Mouse (Mus musculus) liver, embryonic 13.5 days (tissue): ENCODE data around the gene Wdr45b. TPM values are rescaled to one million over a fixed set of nuclear protein-coding genes. Genes with fewer than 3 reads are reported as not detected.
"Not testable (repeated sequence)": the region's sequence is repeated elsewhere in the genome, so short reads cannot be mapped to it uniquely, and the experiment has no call there.

Source experiments
- ATAC-seq: fragments of 200-750 bp; cut with Nextera tagmentation; 2 replicates; pipeline ENCODE4 v1.8.0; 2017; ENCODE audit warnings: low read depth, mild to moderate bottlenecking, moderate number of reproducible peaks, moderate library complexity
- DNase-seq: peaks from one replicate; pipeline ENCODE4 v3.0.0; 2022
- H3K27ac ChIP-seq: fragments of 300-500 bp; sonication (generic); 2 replicates; pipeline ENCODE4 v1.5.1; 2015; ENCODE audit warnings: moderate library complexity, mild to moderate bottlenecking, inconsistent platforms
- H3K27me3 ChIP-seq: fragments of 300-500 bp; sonication (generic); 2 replicates; pipeline ENCODE4 v1.6.1; 2015; ENCODE audit warnings: mild to moderate bottlenecking, inconsistent platforms
- H3K36me3 ChIP-seq: fragments of 300-500 bp; sonication (generic); 2 replicates; pipeline ENCODE4 v1.6.1; 2015; ENCODE audit warnings: mild to moderate bottlenecking, inconsistent platforms
- H3K4me1 ChIP-seq: fragments of 300-500 bp; sonication (generic); replicated peaks from 2 replicates; pipeline ENCODE4 v1.6.1; 2015; ENCODE audit warnings: inconsistent platforms
- H3K4me2 ChIP-seq: fragments of 300-500 bp; sonication (generic); 2 replicates; pipeline ENCODE4 v1.6.1; 2015; ENCODE audit warnings: inconsistent platforms, mild to moderate bottlenecking, moderate library complexity
- H3K4me3 ChIP-seq: fragments of 300-500 bp; sonication (generic); replicated peaks from 2 replicates; pipeline ENCODE4 v1.5.1; 2015; ENCODE audit warnings: mild to moderate bottlenecking, inconsistent platforms
- H3K9ac ChIP-seq: fragments of 300-500 bp; sonication (generic); 2 replicates; pipeline ENCODE4 v1.6.1; 2015; ENCODE audit warnings: mild to moderate bottlenecking, inconsistent platforms
- H3K9me3 ChIP-seq: fragments of 300-500 bp; sonication (generic); replicated peaks from 2 replicates; pipeline ENCODE4 v1.6.1; 2016; ENCODE audit warnings: inconsistent platforms
- WGBS: fragments of 180-500 bp; shearing (Covaris S2); methylation state at CpG from one replicate; pipeline ENCODE4 v1.1.7; 2015; ENCODE audit not compliant: insufficient replicate concordance; 5-methylcytosine and 5-hydroxymethylcytosine counted together
- polyA plus RNA-seq: library from polyadenylated mRNA; unstranded; fragments of >200 nt; fragmentation: Nextera tagmentation; extraction: Ambion mirVana; gene quantifications from 2 replicates; pipeline ENCODE4 v1.2.1, GENCODE M21; 2015

The Wdr45b gene
- polyA plus RNA-seq, 1 experiment from 2014 or later, result 21.8 TPM

DNA sequence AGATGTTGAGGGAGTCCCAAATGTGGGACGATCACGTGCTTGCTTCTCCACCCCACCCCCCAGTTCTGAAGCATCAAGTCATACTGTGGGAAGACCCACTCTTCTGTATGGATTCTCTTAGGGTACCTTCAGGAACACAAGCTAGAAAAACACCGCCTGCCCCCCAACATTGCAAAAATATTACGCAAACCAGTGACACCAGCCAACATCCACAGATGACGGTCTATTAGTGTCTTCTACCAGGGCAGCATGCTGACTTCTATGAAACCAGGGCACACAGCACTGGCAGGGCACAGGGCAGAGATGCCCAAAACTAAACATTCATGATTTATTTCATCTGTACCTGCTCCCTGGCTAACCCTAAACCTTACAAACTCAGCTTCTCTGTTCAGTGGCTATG, 27.6 kb downstream of the Wdr45b start:
- peaks cover 8% of the 10 kb centered on the region for H3K4me1 ChIP-seq
- H3K4me3 ChIP-seq, result no peak overlapping the region
- no peaks in the 10 kb centered on the region for H3K27me3 ChIP-seq
- H3K4me2 ChIP-seq, result no peak overlapping the region
- no peak overlapping the region for H3K9ac ChIP-seq
- peaks cover 54% of the 10 kb centered on the region for H3K36me3 ChIP-seq
- 88% methylated on average over 5 of the region's 5 CpGs for WGBS
- DNase-seq (no peak), ATAC-seq (no peak)
- H3K9me3 ChIP-seq, result no peaks in the 10 kb centered on the region
- H3K27ac ChIP-seq, result no peak overlapping the region

DNA sequence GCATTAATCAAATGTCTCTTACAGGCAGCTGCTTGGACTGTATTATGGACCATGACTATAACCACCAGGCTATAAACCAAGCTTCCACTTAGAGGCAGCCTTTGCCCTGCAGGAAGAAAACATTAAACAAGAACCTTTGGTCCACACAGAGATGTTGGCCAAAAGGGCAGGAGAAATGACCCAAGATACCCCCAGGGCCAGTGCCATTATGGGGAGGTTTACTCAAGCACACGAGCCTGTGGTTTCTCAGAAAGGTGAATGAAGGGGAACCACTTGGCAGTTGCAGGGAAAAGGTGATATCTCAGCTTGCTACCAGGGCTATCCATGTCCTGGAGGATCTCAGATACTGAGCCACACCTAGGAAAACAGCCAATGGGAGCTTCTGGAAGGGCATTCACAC, 28.2 kb downstream of the Wdr45b start:
- Histone ChIP-seq H3K36me3 (peaks cover 49% of the 10 kb centered on the region), H3K27ac (no peak overlapping the region), H3K4me1 (peaks cover 8% of the 10 kb centered on the region), H3K4me3 (no peak overlapping the region), H3K9ac (no peak overlapping the region), H3K4me2 (no peak overlapping the region), H3K9me3 (no peaks in the 10 kb centered on the region), H3K27me3 (no peaks in the 10 kb centered on the region)
- DNase-seq (no peak), ATAC-seq (no peak)
- 54% methylated on average over 1 of the region's 1 CpGs for WGBS

DNA sequence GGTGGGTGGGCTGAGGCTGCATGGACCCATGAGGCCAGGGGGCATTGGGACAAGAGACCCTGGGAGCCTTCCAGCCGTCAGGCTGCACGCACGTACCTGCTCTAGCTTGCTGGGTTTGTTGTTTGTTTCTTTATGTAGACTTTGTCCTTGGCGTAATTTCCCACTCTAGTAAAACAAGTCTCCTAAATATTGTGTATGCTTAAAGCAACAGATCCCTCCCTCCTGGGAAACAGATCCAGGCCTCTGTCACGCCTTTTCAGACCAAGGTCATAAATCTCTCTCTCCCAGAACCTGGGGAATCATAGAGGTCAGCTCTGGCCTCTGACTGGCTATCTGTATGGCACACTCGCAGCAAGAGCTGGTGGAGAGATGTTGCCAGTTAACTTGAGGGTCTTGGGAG, 46.5 kb downstream of the Wdr45b start:
- not testable (repeated sequence) for ATAC-seq, DNase-seq
- peaks cover 74% of the 10 kb centered on the region for H3K36me3 ChIP-seq

DNA sequence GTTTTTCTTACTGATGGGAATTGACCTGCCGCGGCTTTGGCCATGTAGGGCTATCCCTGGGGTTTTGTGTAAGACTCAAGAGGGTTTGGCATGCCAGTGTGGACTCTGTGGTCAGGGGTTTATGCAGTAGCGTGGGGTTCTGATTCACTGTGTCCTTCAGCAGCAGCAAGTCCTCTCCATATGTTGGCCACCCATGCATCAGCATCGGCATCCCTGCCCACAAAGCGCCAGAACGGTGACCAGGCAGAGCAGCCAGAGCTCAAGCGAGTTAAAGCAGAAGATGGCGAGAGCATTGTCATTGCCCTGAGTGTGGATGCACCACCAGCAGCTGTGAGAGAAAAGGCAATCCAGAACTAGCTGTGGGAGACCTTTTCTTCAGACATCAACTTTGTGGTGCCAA, 47.6 kb downstream of the Wdr45b start:
- ATAC-seq (no peak), DNase-seq (no peak)
- Histone ChIP-seq H3K4me3 (no peak overlapping the region), H3K4me2 (no peak overlapping the region), H3K9ac (no peak overlapping the region), H3K36me3 (peaks cover 85% of the 10 kb centered on the region), H3K27me3 (no peaks in the 10 kb centered on the region), H3K27ac (no peak overlapping the region), H3K9me3 (0 out of 2 replicates have a peak, but pooled peaks cover 10% of the 10 kb centered on the region), H3K4me1 (no peaks in the 10 kb centered on the region)
- 90% methylated on average over 8 of the region's 8 CpGs for WGBS

More for the DNA sequence above, 46.5 kb downstream of the Wdr45b start:
- H3K4me2 ChIP-seq, H3K9me3 ChIP-seq, H3K27me3 ChIP-seq, H3K9ac ChIP-seq, H3K4me3 ChIP-seq, H3K4me1 ChIP-seq, H3K27ac ChIP-seq: not testable (repeated sequence)
- 91% methylated on average over 6 of the region's 6 CpGs for WGBS

DNA sequence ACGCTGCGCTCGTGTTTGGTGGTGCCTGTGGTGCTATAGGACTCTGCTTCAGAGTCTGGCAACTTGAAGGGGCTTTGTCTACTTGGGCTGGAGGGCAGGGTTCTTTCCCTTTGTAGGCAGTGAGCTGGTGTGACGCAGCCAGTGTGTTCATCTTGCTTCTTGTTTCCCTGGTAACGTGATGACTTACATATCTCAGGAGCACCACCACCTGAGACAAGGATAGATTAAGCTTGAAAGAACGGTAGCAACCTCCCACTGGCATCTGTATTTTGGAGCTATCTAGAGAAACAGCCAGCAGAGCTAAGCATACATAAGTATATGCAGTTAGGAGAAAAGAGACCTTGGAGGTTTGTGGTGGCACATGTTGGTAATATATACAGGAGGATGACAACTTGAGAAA, 48.9 kb downstream of the Wdr45b start:
- H3K27ac ChIP-seq, result no peak overlapping the region
- H3K27me3 ChIP-seq, result no peaks in the 10 kb centered on the region
- H3K4me2 ChIP-seq, result no peak overlapping the region
- 0 out of 2 replicates have a peak, but pooled peaks cover 6% of the 10 kb centered on the region for H3K9me3 ChIP-seq
- DNase-seq, result no peak
- WGBS, result 79% methylated on average over 6 of the region's 6 CpGs
- no peaks in the 10 kb centered on the region for H3K4me1 ChIP-seq
- H3K36me3 ChIP-seq, result peaks cover 91% of the 10 kb centered on the region
- H3K9ac ChIP-seq, result no peak overlapping the region
- H3K4me3 ChIP-seq, result no peak overlapping the region
- ATAC-seq, result no peak

DNA sequence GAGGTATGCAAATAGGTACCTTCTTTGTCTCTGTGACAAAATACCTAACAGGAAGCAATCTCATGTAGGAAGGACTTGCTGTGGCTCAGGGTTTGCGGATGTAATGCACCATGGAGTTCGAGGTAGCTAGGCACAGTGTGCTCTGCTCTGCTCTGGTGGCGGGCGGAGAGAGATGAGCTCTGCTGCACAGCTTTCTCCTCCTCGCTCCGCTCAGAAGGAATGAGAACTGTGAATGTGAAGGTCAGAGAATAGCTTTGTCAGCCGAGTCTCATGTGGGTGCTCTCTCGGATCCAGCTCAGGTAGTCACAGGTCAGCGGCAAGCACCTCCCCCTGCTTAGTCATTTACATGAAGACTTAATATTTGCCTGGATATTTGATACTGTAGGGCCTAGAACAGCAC, 54.0 kb downstream of the Wdr45b start:
- Histone ChIP-seq H3K4me2 (no peak overlapping the region), H3K9ac (no peak overlapping the region), H3K27me3 (no peaks in the 10 kb centered on the region), H3K4me3 (no peak overlapping the region), H3K4me1 (no peaks in the 10 kb centered on the region), H3K27ac (no peak overlapping the region), H3K36me3 (peaks cover 91% of the 10 kb centered on the region), H3K9me3 (no peaks in the 10 kb centered on the region)
- ATAC-seq (no peak), DNase-seq (no peak)
- WGBS, result 88% methylated on average over 9 of the region's 9 CpGs

DNA sequence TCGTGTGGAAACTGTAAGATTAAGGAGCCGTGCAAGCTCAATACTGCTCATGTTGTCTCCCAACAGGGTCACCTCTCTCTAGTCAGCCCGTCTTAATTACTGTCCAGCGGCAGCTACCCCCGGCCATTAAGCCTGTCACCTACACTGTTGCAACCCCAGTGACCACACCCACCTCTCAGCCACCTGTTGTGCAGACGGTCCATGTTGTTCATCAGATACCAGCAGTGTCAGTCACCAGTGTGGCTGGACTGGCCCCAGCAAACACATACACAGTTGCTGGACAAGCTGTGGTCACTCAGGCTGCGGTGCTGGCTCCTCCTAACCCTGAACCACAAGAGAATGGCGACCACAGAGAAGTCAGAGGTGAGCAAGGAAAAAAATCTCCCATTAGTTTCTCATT, 55.8 kb downstream of the Wdr45b start:
- Histone ChIP-seq H3K4me3 (no peak overlapping the region), H3K27ac (no peak overlapping the region), H3K36me3 (peaks cover 90% of the 10 kb centered on the region), H3K9ac (no peak overlapping the region), H3K4me1 (no peaks in the 10 kb centered on the region), H3K27me3 (no peaks in the 10 kb centered on the region), H3K9me3 (no peaks in the 10 kb centered on the region), H3K4me2 (no peak overlapping the region)
- WGBS, result 80% methylated on average over 8 of the region's 8 CpGs
- no peak for ATAC-seq
- no peak for DNase-seq

DNA sequence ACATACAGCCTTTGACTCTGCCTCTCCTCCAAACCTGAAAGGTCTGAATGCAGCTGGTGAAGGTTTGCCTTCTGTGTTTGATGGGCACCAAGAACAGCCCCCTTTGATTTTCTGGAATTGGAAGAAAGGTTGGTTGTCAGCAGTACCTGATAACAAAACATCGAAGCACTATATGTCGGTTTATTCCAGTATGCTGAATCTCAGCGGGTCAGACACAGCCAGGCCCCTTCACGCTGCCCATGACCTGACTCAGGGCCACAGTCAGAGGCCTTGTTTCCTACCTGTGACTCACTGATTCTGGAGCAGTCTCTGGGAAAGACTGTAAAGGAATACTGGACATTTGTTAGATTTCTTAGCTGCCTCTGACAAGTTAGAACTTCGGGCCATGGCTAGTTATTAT, 59.5 kb downstream of the Wdr45b start:
- DNase-seq (no peak), ATAC-seq (no peak)
- peaks cover 90% of the 10 kb centered on the region for H3K36me3 ChIP-seq

DNA sequence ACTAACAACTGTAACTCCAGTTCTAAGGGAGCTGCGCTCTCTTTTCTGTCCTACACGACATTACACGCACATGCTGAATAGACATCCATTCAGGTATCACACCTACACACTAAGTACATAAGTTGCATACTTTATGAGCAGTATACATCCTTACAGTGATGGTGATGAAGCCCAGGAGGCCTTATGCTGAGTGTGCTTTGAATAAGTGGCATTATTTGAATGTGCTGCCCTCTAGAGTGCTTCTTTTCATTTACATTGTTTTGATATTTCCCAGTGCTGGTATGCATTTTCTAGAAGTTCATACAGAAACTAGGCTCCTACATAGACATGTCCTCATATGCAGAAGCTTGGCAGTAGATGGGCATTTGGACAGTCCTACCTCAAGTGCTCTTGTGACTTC, 64.4 kb downstream of the Wdr45b start:
- Histone ChIP-seq H3K27ac (no peak overlapping the region; the same call in 1 of the 2 replicates), H3K9me3 (no peaks in the 10 kb centered on the region), H3K4me2 (no peak overlapping the region), H3K4me1 (no peaks in the 10 kb centered on the region), H3K9ac (no peak overlapping the region), H3K36me3 (peaks cover 92% of the 10 kb centered on the region), H3K27me3 (no peaks in the 10 kb centered on the region), H3K4me3 (no peak overlapping the region)
- WGBS, result 87% methylated on average over 3 of the region's 3 CpGs
- DNase-seq (no peak), ATAC-seq (no peak)

More for the DNA sequence above, 59.5 kb downstream of the Wdr45b start:
- Histone ChIP-seq H3K27ac (no peak overlapping the region), H3K4me2 (no peak overlapping the region), H3K9me3 (no peaks in the 10 kb centered on the region), H3K9ac (no peak overlapping the region), H3K4me1 (no peaks in the 10 kb centered on the region), H3K27me3 (no peaks in the 10 kb centered on the region), H3K4me3 (no peak overlapping the region)
- 87% methylated on average over 5 of the region's 5 CpGs for WGBS

DNA sequence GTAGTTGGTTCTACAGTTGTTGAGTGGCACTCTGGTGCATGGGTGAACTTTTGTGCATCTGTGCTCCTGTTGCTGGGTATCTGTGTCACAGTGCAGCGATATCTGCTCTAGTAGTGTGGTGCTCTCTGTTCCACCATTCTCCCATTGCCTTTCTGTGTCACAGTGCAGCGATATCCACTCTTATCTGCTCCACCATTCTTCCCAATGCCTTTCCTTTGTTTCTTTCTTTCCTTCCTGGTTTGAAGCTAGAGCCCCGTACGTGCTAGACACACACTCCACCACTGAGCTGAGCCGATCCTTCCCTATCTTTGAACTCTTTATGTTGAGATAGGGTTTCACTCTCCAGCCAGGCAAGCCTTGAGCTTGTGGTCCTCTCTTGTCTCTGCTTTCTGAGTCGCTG, 71.3 kb downstream of the Wdr45b start:
- Histone ChIP-seq H3K9me3 (no peaks in the 10 kb centered on the region), H3K4me2 (peak overlapping the region; percentile 4; the same call in 1 of the 2 replicates), H3K27me3 (no peaks in the 10 kb centered on the region), H3K4me1 (peaks cover 43% of the 10 kb centered on the region), H3K9ac (peak overlapping the region; percentile 20; the same call in 1 of the 2 replicates), H3K36me3 (peaks cover 39% of the 10 kb centered on the region), H3K4me3 (no peak overlapping the region), H3K27ac (peak overlapping the region; percentile 50; the same call in 1 of the 2 replicates)
- no peak for DNase-seq
- 18% methylated on average over 6 of the region's 6 CpGs for WGBS
- peak; percentile 80 for ATAC-seq

DNA sequence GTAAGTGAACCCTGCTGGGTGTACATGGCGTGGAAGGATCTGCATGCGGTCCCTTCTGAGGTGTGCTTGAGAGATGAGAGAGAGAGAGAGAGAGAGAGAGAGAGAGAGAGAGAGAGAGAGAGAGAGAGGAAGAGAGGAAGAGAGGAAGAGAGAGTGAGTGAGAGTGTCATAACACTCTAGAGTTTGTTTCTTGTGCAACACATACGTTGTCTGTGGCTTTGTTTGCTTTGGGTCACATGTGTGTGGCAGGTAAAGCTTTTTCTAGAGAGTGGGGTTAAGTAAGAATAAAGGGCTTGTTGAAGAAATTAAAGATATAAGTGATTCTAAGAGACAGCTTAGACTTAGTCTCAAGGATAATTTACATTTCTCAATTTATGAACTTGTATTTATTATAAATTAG, 76.2 kb downstream of the Wdr45b start:
- Histone ChIP-seq H3K9ac (no peak overlapping the region), H3K9me3 (no peaks in the 10 kb centered on the region), H3K27ac (no peak overlapping the region), H3K4me2 (no peak overlapping the region), H3K4me1 (peaks cover 46% of the 10 kb centered on the region), H3K4me3 (no peak overlapping the region), H3K36me3 (peaks cover 16% of the 10 kb centered on the region), H3K27me3 (no peaks in the 10 kb centered on the region)
- WGBS, result 84% methylated on average over 3 of the region's 3 CpGs
- no peak for ATAC-seq
- no peak for DNase-seq

DNA sequence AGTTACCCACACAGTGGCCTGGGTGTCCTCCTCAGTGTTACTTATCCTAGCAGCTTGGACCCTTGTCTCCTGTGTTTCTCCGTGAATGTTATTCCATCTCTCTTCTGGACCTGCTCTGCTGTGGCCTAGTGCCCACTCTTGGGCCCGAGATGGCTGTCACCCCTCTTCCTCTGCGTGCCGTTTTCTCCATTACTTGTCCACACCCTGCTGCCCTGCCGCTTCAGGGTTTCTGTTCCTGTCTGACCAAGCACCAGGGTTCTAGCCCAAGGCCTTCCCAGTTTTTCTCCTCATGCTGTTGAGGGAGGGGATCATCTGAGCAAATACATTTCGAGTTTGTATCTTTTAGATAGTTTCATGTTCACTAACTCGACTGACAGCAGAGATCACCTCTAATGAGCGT, 76.7 kb downstream of the Wdr45b start:
- Histone ChIP-seq H3K4me3 (no peak overlapping the region), H3K4me1 (peaks cover 41% of the 10 kb centered on the region), H3K27me3 (no peaks in the 10 kb centered on the region), H3K4me2 (no peak overlapping the region), H3K9ac (no peak overlapping the region), H3K9me3 (no peaks in the 10 kb centered on the region), H3K36me3 (peaks cover 20% of the 10 kb centered on the region), H3K27ac (no peak overlapping the region)
- ATAC-seq, result no peak
- WGBS, result 76% methylated on average over 8 of the region's 8 CpGs
- no peak for DNase-seq
